Mouse (Mus musculus): ENCODE results near the gene Gm21095.
"Not testable (repeated sequence)": the region's sequence is repeated elsewhere in the genome, so short reads cannot be mapped to it uniquely, and the experiment has no call there.

Gene Gm21095

DNA sequence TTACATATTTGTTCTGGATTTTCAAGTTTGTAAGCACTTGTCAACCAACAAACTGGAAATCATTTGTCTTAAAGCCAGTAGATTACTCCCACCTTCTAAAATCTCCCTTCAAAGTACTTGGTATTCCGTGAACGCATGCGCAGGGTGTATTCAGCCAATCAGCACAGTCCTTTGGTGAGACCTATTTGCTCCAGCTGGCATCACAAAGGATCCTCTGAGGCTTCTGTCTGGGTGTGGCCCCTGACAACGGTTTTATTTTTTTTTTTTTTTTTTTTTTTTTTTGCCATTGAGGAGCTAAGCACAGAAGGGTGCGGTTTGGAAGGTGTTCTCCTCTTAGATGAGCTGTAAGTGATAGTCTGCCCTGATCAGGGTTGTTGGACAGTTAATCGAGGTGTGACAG lies at the start of gene Gm21095:
TSS of gene Gm21095 (plus strand) at position 301 of the 400 bp plus-strand sequence.
- not testable (repeated sequence) for DNase-seq (ENCODE audit: low spot score in 2 of 2)
